Mouse (Mus musculus) thymus, adult 2 months (tissue): ENCODE results near the gene Hcls1.

Experiments
- CTCF ChIP-seq: fragments of 200-500 bp; IDR thresholded peaks from 2 replicates; pipeline ENCODE4 v1.5.1; 2012; ENCODE audit warnings: mild to moderate bottlenecking, control low read depth, low read length, moderate library complexity, borderline replicate concordance; ENCODE audit not compliant: control insufficient read depth, poor library complexity, insufficient read depth; ENCODE audit errors: extremely low read depth
- POLR2A ChIP-seq: fragments of 200-500 bp; IDR thresholded peaks from 2 replicates; pipeline ENCODE4 v1.6.1; 2012; ENCODE audit warnings: mild to moderate bottlenecking, low read length, control low read depth, moderate library complexity; ENCODE audit not compliant: control insufficient read depth, poor library complexity, insufficient read depth; ENCODE audit errors: extremely low read depth

GRCm38 (mm10) chr16:36929216-36929615 lies 5.6 kb upstream of the Hcls1 start:
- TF ChIP-seq CTCF (no peak), POLR2A (no peak)
